Mouse (Mus musculus): ENCODE measurements around the gene Gng11.

GRCm38 (mm10) chr6:4022645-4023044, 18.9 kb downstream of the Gng11 start:
- TF ChIP-seq TBP (IDR thresholded peaks at IDR 0.05; ENCODE audit: low read depth, low read length), result no peak
- TF ChIP-seq CTCF (IDR thresholded peaks at IDR 0.05 in 2 of 3, conservative IDR thresholded peaks at IDR 0.05 in 1 of 3; ENCODE audit: control insufficient read depth in 1 of 3, insufficient read depth in 1 of 3, low read depth in 2 of 3, low read length in 3 of 3, poor library complexity in 1 of 3, severe bottlenecking in 1 of 3), result no peak
- TF ChIP-seq TCF12 (IDR thresholded peaks at IDR 0.05; ENCODE audit: low read depth, low read length), result no peak
- TF ChIP-seq POLR2AphosphoS2 (IDR thresholded peaks at IDR 0.05; ENCODE audit: low read length), result no peak
- TF ChIP-seq RAD21 (IDR thresholded peaks at IDR 0.05; ENCODE audit: low read depth, low read length), result no peak
